Mouse (Mus musculus) limb, embryonic 10.5 days (tissue): ENCODE measurements at regions not wholly inside any gene's neighbourhood (a gene's known extent, or its start where the extent isn't known, plus 50 kb on each side); places are given as distances from the start of the nearest gene placed in this dataset.

Experiments
- DNase-seq: peaks from one replicate; pipeline ENCODE4 v3.0.0-alpha.2; 2017; ENCODE audit warnings: low spot score
- H3K27ac ChIP-seq: fragments of 300-500 bp; sonication (generic); 2 replicates; pipeline ENCODE4 v1.5.1; 2016; ENCODE audit warnings: mild to moderate bottlenecking
- H3K27me3 ChIP-seq: fragments of 300-500 bp; sonication (generic); 2 replicates; pipeline ENCODE4 v1.6.1; 2016; ENCODE audit warnings: low read depth, mild to moderate bottlenecking; ENCODE audit not compliant: poor library complexity, severe bottlenecking
- H3K36me3 ChIP-seq: fragments of 300-500 bp; sonication (generic); 2 replicates; pipeline ENCODE4 v1.6.1; 2016; ENCODE audit warnings: mild to moderate bottlenecking, moderate library complexity
- H3K4me1 ChIP-seq: fragments of 300-500 bp; sonication (generic); 2 replicates; pipeline ENCODE4 v1.6.1; 2016
- H3K4me3 ChIP-seq: fragments of 300-500 bp; sonication (generic); 2 replicates; pipeline ENCODE4 v1.5.1; 2016; ENCODE audit warnings: mild to moderate bottlenecking, moderate library complexity
- H3K9me3 ChIP-seq: fragments of 300-500 bp; sonication (generic); replicated peaks from 2 replicates; pipeline ENCODE4 v1.6.1; 2016; ENCODE audit warnings: mild to moderate bottlenecking
- WGBS: fragments of 180-500 bp; shearing (Covaris S2); methylation state at CpG from one replicate; pipeline ENCODE4 v1.1.7; 2016; 5-methylcytosine and 5-hydroxymethylcytosine counted together

DNA sequence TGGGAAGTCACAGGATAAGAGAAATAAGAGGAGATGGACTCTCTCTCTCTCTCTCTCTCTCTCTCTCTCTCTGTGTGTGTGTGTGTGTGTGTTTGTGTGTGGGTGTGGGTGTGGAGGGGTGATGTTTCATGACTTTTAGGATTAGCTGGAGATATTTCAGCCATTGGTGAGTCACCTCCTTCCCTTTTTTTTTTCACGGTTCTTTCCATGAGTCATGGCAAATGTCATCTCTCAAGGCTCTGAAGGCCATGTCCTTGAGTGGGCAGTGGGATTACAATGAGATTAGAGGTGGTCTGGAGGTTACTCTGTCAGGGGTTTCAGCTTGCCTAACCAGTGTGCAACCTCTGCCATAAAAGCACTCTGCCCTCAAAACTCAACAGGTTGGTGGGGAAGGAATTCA is 329.3 kb downstream of the Phkb start:
- 100% methylated on average over 1 of the region's 1 CpGs for WGBS
- DNase-seq = no peak
- H3K27ac ChIP-seq = no peak overlapping the region
- H3K9me3 ChIP-seq = no peaks in the 10 kb centered on the region
- no peaks in the 10 kb centered on the region for H3K27me3 ChIP-seq
- H3K4me3 ChIP-seq = no peak overlapping the region
- H3K4me1 ChIP-seq = no peaks in the 10 kb centered on the region
- H3K36me3 ChIP-seq = no peaks in the 10 kb centered on the region

GRCm38 (mm10) chr8:86164818-86165217 is 324.1 kb downstream of the Phkb start:
- 88% methylated on average over 2 of the region's 2 CpGs for WGBS
- no peaks in the 10 kb centered on the region for H3K4me1 ChIP-seq
- H3K36me3 ChIP-seq = no peaks in the 10 kb centered on the region
- no peak for DNase-seq
- no peaks in the 10 kb centered on the region for H3K9me3 ChIP-seq
- H3K27ac ChIP-seq = no peak overlapping the region
- no peak overlapping the region for H3K4me3 ChIP-seq
- no peaks in the 10 kb centered on the region for H3K27me3 ChIP-seq

DNA sequence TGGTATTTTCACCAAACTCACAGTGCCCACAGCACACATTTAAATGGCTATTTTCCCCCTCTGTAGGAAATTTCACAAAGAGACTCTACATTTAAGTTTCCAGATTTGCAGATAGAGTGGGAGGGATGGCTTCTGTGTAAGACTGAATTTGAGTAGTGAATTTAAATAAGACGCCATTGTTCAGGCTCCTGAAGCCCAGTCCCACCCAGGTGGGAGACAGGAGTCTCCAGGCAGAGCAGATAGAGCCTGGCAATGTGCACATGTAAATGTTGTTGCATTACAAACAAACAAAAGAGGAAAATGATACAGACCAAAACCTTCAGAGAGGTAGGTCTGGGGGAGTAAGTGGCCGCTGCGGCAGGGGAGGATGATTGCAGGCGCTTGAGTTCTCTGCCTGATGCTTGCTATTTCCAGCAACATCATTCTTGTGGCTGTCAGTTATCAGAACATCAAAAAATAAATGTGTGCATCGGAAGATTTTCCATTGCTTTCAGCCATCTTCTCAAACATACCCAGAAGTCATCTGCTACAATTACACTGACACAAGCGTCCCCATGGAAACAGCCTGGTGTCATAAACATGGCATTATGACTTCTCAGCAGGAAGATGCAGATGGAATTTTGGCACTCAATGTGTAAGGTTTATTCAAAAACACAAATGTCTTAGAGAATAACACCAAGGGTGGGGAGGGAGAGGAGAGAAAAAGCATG is 318.5 kb downstream of the Phkb start:
- Histone ChIP-seq H3K9me3 (no peaks in the 10 kb centered on the region), H3K4me3 (no peak overlapping the region), H3K27ac (no peak overlapping the region), H3K27me3 (no peaks in the 10 kb centered on the region), H3K36me3 (no peaks in the 10 kb centered on the region), H3K4me1 (no peaks in the 10 kb centered on the region)
- no peak for DNase-seq
- WGBS = 97% methylated on average over 6 of the region's 6 CpGs

DNA sequence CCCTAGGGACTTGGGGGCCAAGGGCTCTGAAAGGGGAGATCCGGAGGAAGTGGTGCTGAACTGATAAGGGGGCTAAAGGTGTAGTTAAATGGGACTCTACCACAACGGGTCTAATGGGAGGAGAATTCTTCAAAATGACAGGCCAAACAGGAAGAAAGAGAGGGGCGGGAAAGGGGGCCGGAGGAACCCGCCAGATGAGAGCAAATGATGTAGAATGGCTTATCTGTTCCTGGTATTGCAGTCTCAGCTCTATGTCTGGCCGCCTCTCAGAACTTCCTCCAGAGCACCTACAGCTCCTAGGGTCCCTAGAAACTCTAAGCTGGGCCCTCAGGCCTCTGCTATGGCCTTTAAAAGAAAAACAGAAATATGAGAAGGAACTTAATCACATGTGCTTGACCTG is 306.8 kb downstream of the Phkb start:
- H3K4me1 ChIP-seq = peaks cover 8% of the 10 kb centered on the region; the same call in 1 of the 2 replicates
- DNase-seq = no peak
- H3K27me3 ChIP-seq = no peaks in the 10 kb centered on the region
- H3K4me3 ChIP-seq = no peak overlapping the region
- no peaks in the 10 kb centered on the region for H3K9me3 ChIP-seq
- H3K27ac ChIP-seq = no peak overlapping the region
- no peaks in the 10 kb centered on the region for H3K36me3 ChIP-seq
- WGBS = 67% methylated on average over 6 of the region's 6 CpGs

DNA sequence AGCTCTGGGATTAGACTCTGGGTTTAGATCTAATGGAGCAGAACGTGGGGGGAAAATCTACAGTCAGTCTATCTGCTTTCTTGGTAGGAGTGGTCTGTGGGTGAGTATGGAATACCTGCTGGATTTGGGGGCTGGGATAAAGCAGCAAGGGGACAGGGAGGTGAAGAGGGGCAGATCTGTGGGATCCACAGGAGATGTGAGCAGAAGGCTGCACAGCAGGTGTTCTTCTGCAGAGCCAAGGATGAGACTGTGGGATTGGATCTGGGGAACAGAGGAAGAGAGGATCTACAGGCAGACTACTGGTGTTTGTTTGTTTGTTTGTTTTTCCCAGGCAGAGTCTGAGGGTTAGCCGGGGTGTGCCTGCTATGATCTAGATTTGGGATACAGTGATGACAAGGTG is 284.5 kb downstream of the Phkb start:
- Histone ChIP-seq H3K27ac (no peak overlapping the region), H3K36me3 (no peaks in the 10 kb centered on the region), H3K4me3 (no peak overlapping the region), H3K4me1 (no peaks in the 10 kb centered on the region), H3K27me3 (no peaks in the 10 kb centered on the region), H3K9me3 (no peaks in the 10 kb centered on the region)
- WGBS = 83% methylated on average over 2 of the region's 2 CpGs
- DNase-seq = no peak

DNA sequence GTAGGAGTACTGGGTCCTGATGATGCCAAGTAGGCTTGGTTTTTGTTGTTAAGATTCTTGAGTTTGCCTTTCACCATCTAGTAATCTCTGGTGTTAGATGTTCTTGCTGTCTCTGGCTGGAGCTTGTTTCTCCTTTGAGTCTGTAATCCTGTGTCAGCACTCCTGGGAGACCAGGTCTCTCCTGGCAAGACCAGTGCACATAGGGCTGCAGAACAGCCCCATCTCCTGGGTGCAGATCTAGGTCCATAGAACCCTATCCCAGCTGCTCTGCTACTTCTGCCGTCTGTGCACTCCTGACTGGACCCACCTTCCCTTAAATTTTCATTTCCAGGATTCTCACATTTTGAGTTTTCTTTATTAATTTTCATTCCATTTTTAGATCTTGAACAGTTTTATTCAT is 283.9 kb downstream of the Phkb start:
- no peak overlapping the region for H3K27ac ChIP-seq
- DNase-seq = no peak
- H3K27me3 ChIP-seq = no peaks in the 10 kb centered on the region
- no peaks in the 10 kb centered on the region for H3K36me3 ChIP-seq
- H3K4me1 ChIP-seq = no peaks in the 10 kb centered on the region
- no peaks in the 10 kb centered on the region for H3K9me3 ChIP-seq
- WGBS = 93% methylated on average over 1 of the region's 1 CpGs
- no peak overlapping the region for H3K4me3 ChIP-seq
